Mouse (Mus musculus) T-cell, adult 2 months (primary cell): ENCODE results near the gene Syt5.

ENCODE experiments used
- DNase-seq: peaks from one replicate; pipeline ENCODE4 v3.0.0; 2022; ENCODE audit warnings: low spot score

The Syt5 gene

DNA sequence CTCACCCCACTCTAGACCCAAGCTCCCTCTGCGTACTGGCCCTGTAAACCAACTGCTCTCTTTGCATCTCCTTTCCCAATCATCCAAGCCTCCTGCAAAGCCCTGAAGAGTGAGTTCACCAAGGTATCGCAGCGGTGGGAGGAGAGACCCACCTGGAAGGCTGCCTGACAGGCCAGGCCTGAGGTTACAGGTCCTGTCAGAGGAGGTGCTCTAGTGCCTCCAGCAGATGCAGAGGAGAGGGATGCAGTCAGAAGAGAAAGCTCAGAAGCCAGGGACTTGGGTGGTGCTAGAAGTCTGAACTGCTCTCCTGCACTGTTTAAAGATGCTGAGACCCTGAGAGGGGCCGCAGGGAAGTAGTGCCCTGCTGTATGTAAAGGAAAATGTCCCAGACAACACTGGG lies 48.3 kb downstream of the Syt5 start:
- DNase-seq = no peak

GRCm38 (mm10) chr7:4498251-4498650 lies 49.1 kb downstream of the Syt5 start:
- DNase-seq = no peak

DNA sequence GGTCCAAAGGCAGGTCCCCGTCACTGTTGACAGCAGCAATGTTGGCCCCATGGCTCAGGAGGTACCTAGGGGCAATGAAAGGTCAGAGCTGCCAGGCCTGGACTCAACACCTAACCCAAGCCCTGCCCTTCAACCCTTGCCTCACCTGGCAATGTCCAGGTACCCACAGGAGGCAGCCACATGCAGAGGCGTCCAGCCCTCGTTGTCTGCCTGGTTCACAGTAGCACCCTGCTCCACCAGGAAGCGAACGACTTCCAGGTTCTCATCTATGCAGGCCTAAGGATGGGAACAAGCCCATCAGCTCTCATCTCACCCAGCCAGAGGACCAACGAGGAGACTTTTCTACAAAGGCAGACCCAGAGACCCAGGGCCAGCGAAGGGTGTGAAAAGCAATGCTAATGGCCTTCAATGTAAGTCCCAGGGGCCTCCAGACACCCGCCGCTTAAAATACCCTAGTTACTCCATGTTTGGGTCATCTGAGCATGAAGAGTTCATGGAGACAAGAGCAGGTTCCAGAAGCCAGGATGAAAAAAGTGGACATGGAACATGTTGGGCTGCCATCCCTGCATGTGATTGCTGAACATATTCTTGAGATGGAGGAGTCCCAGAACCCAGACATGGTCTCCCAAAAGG lies 50.0 kb downstream of the Syt5 start:
- DNase-seq = no peak

DNA sequence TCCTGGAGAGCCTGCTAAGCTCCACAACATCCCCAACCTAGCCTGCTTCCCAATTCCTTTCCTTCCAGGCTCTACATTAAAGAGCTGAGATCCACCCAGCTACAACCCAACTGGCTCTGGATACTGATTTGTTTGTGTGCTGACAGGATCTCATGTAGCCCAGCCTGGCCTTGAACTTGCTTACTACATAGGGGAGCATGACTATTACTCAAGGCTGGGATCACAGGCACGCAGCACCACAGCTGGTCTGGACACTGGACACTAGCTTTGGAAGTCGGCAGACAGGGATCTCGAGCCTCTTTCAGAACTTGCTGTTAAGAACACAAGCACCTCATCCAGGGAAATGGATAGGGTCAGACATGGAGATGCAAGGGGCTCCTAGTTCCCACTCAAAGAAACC lies 50.9 kb downstream of the Syt5 start:
- no peak for DNase-seq

GRCm38 (mm10) chr7:4493991-4494390 lies 53.4 kb downstream of the Syt5 start:
- DNase-seq = no peak

DNA sequence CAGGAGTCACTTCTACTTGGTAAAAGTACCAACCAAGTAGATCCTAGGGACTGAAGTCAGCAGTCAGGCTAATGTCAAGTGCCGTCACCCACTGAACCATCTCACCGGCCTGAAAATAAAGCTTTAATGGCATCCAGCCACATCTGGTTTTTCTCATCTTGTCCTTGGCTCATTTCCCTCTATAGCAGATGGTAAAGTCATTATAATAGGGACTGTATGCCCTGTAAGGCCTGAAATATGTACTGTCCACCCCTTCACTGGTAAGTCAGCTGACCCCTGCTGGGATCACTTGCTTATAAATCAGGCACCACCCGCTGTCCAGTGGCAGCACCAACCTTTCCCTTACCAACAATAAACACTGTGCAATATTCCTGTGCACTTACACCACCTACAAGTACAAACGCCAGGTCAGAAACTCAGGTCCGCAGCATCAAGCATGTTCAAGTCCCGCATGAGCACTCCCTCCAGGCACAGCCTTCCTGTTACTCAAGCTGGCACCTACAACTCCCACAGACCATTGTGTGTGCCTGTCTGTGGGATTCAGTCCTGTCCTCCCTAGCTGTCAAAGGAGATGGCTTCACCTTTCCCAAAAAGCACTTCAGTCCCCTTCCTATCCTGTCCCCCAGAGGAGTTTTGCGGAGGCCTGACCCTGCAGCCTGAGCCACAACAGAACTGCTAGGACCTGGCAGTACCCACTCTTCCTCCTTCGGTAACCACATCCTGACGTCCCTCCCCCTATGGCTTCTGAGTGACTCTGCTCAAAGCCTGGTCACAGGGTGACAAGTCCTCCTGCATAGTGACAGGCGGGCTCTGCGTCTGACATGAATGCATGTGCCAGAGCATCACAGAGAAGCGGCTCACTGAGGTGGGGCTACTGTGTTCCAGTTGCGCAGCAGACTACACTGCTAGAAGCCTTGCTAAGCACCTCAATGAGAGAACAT lies 54.8 kb downstream of the Syt5 start:
- peak; percentile 71 for DNase-seq

DNA sequence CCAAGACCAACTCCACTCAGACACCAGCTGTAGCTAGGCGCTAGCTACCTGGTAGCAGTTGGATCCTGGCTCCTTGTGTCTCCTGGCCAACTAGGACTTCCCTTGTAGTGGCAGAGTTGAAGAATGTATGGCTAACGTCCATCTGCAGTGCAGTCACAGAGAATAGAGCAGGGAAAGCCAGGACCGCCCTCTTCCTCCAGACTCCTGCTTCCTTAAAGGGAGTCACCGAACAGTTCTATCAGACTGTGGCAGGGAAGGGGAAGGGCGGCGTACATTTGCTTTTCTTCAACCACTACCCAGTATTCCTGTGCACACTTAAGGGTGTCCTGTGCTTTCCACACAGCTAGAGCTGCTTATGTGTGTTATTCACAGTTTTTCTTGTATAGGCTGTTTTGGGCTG lies 56.0 kb downstream of the Syt5 start:
- no peak for DNase-seq
